Mouse (Mus musculus) midbrain, postnatal 0 days (tissue): Measurements from ENCODE around the gene Fam126a. TPM values are rescaled to one million over a fixed set of nuclear protein-coding genes. Genes with fewer than 3 reads are reported as not detected.

Experiments
- ATAC-seq: fragments of 200-750 bp; cut with Nextera tagmentation; 2 replicates; pipeline ENCODE4 v1.8.0; 2017; ENCODE audit warnings: moderate number of reproducible peaks, mild to moderate bottlenecking, moderate TSS enrichment, moderate library complexity; ENCODE audit not compliant: low FRiP score
- DNase-seq: peaks from one replicate; pipeline ENCODE4 v3.0.0-alpha.2; 2015; ENCODE audit warnings: low spot score
- H3K27ac ChIP-seq: fragments of 300-500 bp; sonication (generic); 2 replicates; pipeline ENCODE4 v1.5.1; 2014; ENCODE audit warnings: low read depth, mild to moderate bottlenecking, low read length, mixed read lengths
- H3K27me3 ChIP-seq: fragments of 300-500 bp; sonication (generic); 2 replicates; pipeline ENCODE4 v1.6.1; 2014; ENCODE audit warnings: low read length, control low read depth, mixed read lengths; ENCODE audit not compliant: insufficient read depth
- H3K36me3 ChIP-seq: fragments of 300-500 bp; sonication (generic); 2 replicates; pipeline ENCODE4 v1.6.1; 2014; ENCODE audit warnings: low read length, control low read depth, mixed read lengths; ENCODE audit not compliant: insufficient read depth
- H3K4me1 ChIP-seq: fragments of 300-500 bp; sonication (generic); 2 replicates; pipeline ENCODE4 v1.6.1; 2014; ENCODE audit warnings: mild to moderate bottlenecking, control low read depth, antibody characterized with exemption, low read length, mixed read lengths; ENCODE audit not compliant: insufficient read depth
- H3K4me2 ChIP-seq: fragments of 300-500 bp; sonication (generic); 2 replicates; pipeline ENCODE4 v1.6.1; 2014; ENCODE audit warnings: low read depth, mild to moderate bottlenecking, low read length, mixed read lengths; ENCODE audit not compliant: poor library complexity, severe bottlenecking
- H3K4me3 ChIP-seq: fragments of 300-500 bp; sonication (generic); 2 replicates; pipeline ENCODE4 v1.5.1; 2014; ENCODE audit warnings: low read depth, mild to moderate bottlenecking, low read length, moderate library complexity
- H3K9ac ChIP-seq: fragments of 300-500 bp; sonication (generic); replicated peaks from 2 replicates; pipeline ENCODE4 v1.6.1; 2014; ENCODE audit warnings: mild to moderate bottlenecking, low read length, moderate library complexity, mixed read lengths; ENCODE audit not compliant: poor library complexity, severe bottlenecking
- H3K9me3 ChIP-seq: fragments of 300-500 bp; sonication (generic); 2 replicates; pipeline ENCODE4 v1.6.1; 2016; ENCODE audit warnings: low read length, control low read depth
- CTCF ChIP-seq: IDR thresholded peaks from 2 replicates; pipeline ENCODE4 v1.5.1; 2016; ENCODE audit warnings: antibody characterized with exemption, mild to moderate bottlenecking
- WGBS: fragments of 180-500 bp; shearing (Covaris S2); extraction: QIAGEN DNeasy Blood & Tissue Kit; methylation state at CpG from one replicate; pipeline ENCODE4 v1.1.7; 2014; 5-methylcytosine and 5-hydroxymethylcytosine counted together
- polyA plus RNA-seq: library from polyadenylated mRNA; unstranded; fragments of >200 nt; fragmentation: Nextera tagmentation; extraction: Ambion mirVana; gene quantifications from 2 replicates; pipeline ENCODE4 v1.2.1, GENCODE M21; 2015
- total RNA-seq: library from RNA; depleted of rRNA; stranded (reverse); fragments of >200 nt; gene quantifications from 2 replicates; pipeline ENCODE4 v1.2.3, GENCODE M21; 2014

Gene Fam126a
- total and polyA plus RNA-seq, 2 experiments from 2014 or later, result 19.7 to 23.7 TPM

- 92% methylated on average over 14 of the region's 14 CpGs for WGBS
Observed at GRCm38 (mm10) chr5:23978516-23978915, 52.0 kb downstream of the Fam126a start.

GRCm38 (mm10) chr5:23974994-23975575 is 55.4 kb downstream of the Fam126a start:
- Histone ChIP-seq H3K4me3 (no peak overlapping the region), H3K4me1 (no peaks in the 10 kb centered on the region), H3K4me2 (no peak overlapping the region), H3K27ac (no peak overlapping the region), H3K9me3 (no peaks in the 10 kb centered on the region), H3K27me3 (no peaks in the 10 kb centered on the region), H3K9ac (no peak overlapping the region), H3K36me3 (peaks cover 8% of the 10 kb centered on the region; the same call in 1 of the 2 replicates)
- no peak for DNase-seq
- TF ChIP-seq CTCF, result no peak
- ATAC-seq, result no peak
- WGBS, result 95% methylated on average over 3 of the region's 3 CpGs

More at GRCm38 (mm10) chr5:23978516-23978915, 52.0 kb downstream of the Fam126a start:
- peaks cover 18% of the 10 kb centered on the region for H3K36me3 ChIP-seq
- no peak overlapping the region for H3K9ac ChIP-seq
- H3K27ac ChIP-seq, result no peak overlapping the region
- H3K27me3 ChIP-seq, result no peaks in the 10 kb centered on the region
- no peak for TF ChIP-seq CTCF
- no peak for ATAC-seq
- DNase-seq, result no peak
- no peaks in the 10 kb centered on the region for H3K9me3 ChIP-seq
- no peak overlapping the region for H3K4me3 ChIP-seq
- no peak overlapping the region for H3K4me2 ChIP-seq
- H3K4me1 ChIP-seq, result no peaks in the 10 kb centered on the region

- H3K4me2 ChIP-seq, result no peak overlapping the region
- peaks cover 12% of the 10 kb centered on the region for H3K36me3 ChIP-seq
- 0 out of 2 replicates have a peak, but pooled peaks cover 4% of the 10 kb centered on the region for H3K4me1 ChIP-seq
- H3K27ac ChIP-seq, result no peak overlapping the region; the same call in 1 of the 2 replicates
- H3K27me3 ChIP-seq, result no peaks in the 10 kb centered on the region
- no peak overlapping the region for H3K4me3 ChIP-seq
- WGBS, result 50% methylated on average over 5 of the region's 5 CpGs
- ATAC-seq (no peak), DNase-seq (peak; percentile 59)
- H3K9ac ChIP-seq, result no peak overlapping the region
- no peak for TF ChIP-seq CTCF
- H3K9me3 ChIP-seq, result no peaks in the 10 kb centered on the region
Observed at GRCm38 (mm10) chr5:23967705-23968104, 62.8 kb downstream of the Fam126a start.

GRCm38 (mm10) chr5:23964599-23965165 is 65.8 kb downstream of the Fam126a start:
- Histone ChIP-seq H3K4me3 (no peak overlapping the region), H3K4me2 (no peak overlapping the region), H3K9ac (no peak overlapping the region), H3K4me1 (0 out of 2 replicates have a peak, but pooled peaks cover 4% of the 10 kb centered on the region), H3K27ac (no peak overlapping the region; the same call in 1 of the 2 replicates), H3K9me3 (no peaks in the 10 kb centered on the region), H3K36me3 (peaks cover 12% of the 10 kb centered on the region), H3K27me3 (no peaks in the 10 kb centered on the region)
- no peak for ATAC-seq
- DNase-seq, result peak; percentile 56
- TF ChIP-seq CTCF, result no peak
- 63% methylated on average over 10 of the region's 10 CpGs for WGBS

GRCm38 (mm10) chr5:23953047-23953446 is 77.4 kb downstream of the Fam126a start:
- no peak for TF ChIP-seq CTCF
- no peak for DNase-seq
- 90% methylated on average over 5 of the region's 5 CpGs for WGBS
- Histone ChIP-seq H3K9ac (no peak overlapping the region), H3K4me1 (no peaks in the 10 kb centered on the region), H3K4me3 (no peak overlapping the region), H3K27me3 (no peaks in the 10 kb centered on the region), H3K27ac (no peak overlapping the region), H3K9me3 (no peaks in the 10 kb centered on the region), H3K36me3 (no peaks in the 10 kb centered on the region), H3K4me2 (no peak overlapping the region)
- no peak for ATAC-seq

GRCm38 (mm10) chr5:23948071-23948470 is 82.4 kb downstream of the Fam126a start:
- WGBS, result 23% methylated on average over 3 of the region's 3 CpGs
- Histone ChIP-seq H3K27me3 (no peaks in the 10 kb centered on the region), H3K4me3 (no peak overlapping the region), H3K36me3 (no peaks in the 10 kb centered on the region), H3K9ac (no peak overlapping the region), H3K27ac (no peak overlapping the region), H3K4me2 (no peak overlapping the region), H3K4me1 (no peaks in the 10 kb centered on the region), H3K9me3 (no peaks in the 10 kb centered on the region)
- no peak for DNase-seq
- no peak for ATAC-seq
- no peak for TF ChIP-seq CTCF
